Mouse (Mus musculus) stomach, embryonic 15.5 days (tissue): ENCODE results near the gene Riox2. TPM values are rescaled to one million over a fixed set of nuclear protein-coding genes. Genes with fewer than 3 reads are reported as not detected.
A peak's percentile ranks its signal among the peaks of the same experiment; 100 is the strongest.
"Not testable (repeated sequence)": the region's sequence is repeated elsewhere in the genome, so short reads cannot be mapped to it uniquely, and the experiment has no call there.

Source experiments
- ATAC-seq: fragments of 200-750 bp; cut with Nextera tagmentation; 2 replicates; pipeline ENCODE4 v1.8.0; 2017; ENCODE audit warnings: low read depth, moderate number of reproducible peaks, moderate TSS enrichment; ENCODE audit not compliant: insufficient read depth, low FRiP score
- H3K27ac ChIP-seq: fragments of 300-500 bp; sonication (generic); 2 replicates; pipeline ENCODE4 v1.5.1; 2015; ENCODE audit warnings: mild to moderate bottlenecking, inconsistent platforms
- H3K27me3 ChIP-seq: fragments of 300-500 bp; sonication (generic); replicated peaks from 2 replicates; pipeline ENCODE4 v1.6.1; 2015; ENCODE audit warnings: inconsistent platforms
- H3K36me3 ChIP-seq: fragments of 300-500 bp; sonication (generic); 2 replicates; pipeline ENCODE4 v1.6.1; 2015; ENCODE audit warnings: inconsistent platforms
- H3K4me1 ChIP-seq: fragments of 300-500 bp; sonication (generic); 2 replicates; pipeline ENCODE4 v1.6.1; 2015; ENCODE audit warnings: inconsistent platforms
- H3K4me2 ChIP-seq: fragments of 300-500 bp; sonication (generic); 2 replicates; pipeline ENCODE4 v1.6.1; 2015; ENCODE audit warnings: mild to moderate bottlenecking, inconsistent platforms
- H3K4me3 ChIP-seq: fragments of 300-500 bp; sonication (generic); replicated peaks from 2 replicates; pipeline ENCODE4 v1.5.1; 2015; ENCODE audit warnings: inconsistent platforms
- H3K9ac ChIP-seq: fragments of 300-500 bp; sonication (generic); 2 replicates; pipeline ENCODE4 v1.6.1; 2015; ENCODE audit warnings: inconsistent platforms
- H3K9me3 ChIP-seq: fragments of 300-500 bp; sonication (generic); 2 replicates; pipeline ENCODE4 v1.6.1; 2016; ENCODE audit warnings: inconsistent platforms
- WGBS: fragments of 180-500 bp; shearing (Covaris S2); methylation state at CpG from one replicate; pipeline ENCODE4 v1.1.7; 2015; 5-methylcytosine and 5-hydroxymethylcytosine counted together
- polyA plus RNA-seq: library from polyadenylated mRNA; unstranded; fragments of >200 nt; fragmentation: Nextera tagmentation; extraction: Ambion mirVana; gene quantifications from 2 replicates; pipeline ENCODE4 v1.2.1, GENCODE M21; 2015

Riox2 gene
- 36.6 and 37.0 TPM in 2 replicates for polyA plus RNA-seq

DNA sequence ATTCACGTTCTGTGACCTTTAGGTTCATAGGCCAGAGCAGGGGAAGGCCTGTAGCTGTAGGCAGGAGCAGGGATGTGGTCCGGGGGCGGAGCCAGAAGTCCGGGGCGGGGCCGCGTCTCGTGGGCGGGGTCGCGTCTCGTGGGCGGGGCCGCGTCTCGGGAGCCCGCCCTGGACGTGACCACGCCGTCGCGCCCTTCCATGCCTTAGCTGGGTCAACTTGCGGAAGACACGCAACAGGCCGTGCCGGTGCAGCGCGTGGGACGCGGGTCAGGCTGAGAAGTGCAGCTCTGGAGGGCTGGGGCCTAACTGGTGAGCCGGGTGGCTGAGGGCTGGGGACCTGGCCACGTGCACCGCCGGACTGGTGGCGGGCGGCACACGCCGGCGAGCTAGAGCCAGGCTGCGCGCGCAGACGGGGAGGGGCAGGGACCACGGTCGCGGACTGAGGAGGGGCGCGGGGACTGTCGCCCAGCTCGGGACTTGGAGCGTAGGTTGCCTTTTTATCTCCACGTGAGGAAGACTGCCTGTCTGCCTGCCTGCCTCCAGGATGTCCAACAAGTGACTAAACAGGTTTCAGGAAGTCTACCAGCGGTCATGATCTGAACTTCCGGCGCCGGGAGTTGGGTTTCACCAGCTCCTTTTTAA lies at the start of gene Riox2:
TSS of gene Riox2 (plus strand) at position 139 of the 642 bp plus-strand sequence.
- Histone ChIP-seq H3K4me2 (peak within 1 kb of the TSS; percentile 72), H3K9ac (peak within 1 kb of the TSS; percentile 73), H3K27ac (peak within 1 kb of the TSS; percentile 68), H3K9me3 (no peaks in the 10 kb centered on the region), H3K4me1 (no peaks in the 10 kb centered on the region), H3K27me3 (no peaks in the 10 kb centered on the region), H3K4me3 (peak within 1 kb of the TSS; percentile 78), H3K36me3 (no peaks in the 10 kb centered on the region)
- peak; percentile 93 for ATAC-seq
- WGBS: 1% methylated on average over 50 of the region's 56 CpGs

DNA sequence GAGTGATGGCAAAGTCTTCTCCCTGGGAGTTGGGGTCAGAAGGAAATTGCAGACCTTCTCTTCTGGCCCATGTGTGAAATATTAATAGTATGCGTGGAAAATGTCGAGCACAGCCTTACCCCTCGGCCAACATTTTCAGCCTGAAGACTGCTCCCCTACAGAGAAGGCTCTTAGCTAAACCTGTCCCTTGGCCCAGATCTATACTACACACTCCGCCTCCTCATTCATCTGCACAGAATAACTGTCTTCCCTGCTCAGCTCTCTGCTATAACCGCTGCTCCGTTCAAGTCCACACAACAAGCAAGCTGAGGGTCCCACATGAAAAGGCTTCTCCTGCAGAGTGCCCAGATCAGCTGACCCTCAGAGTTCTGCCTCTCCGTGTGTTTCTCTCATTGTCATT lies 43.6 kb upstream of the Riox2 start:
- ATAC-seq: no peak
- no peak overlapping the region for H3K9ac ChIP-seq

DNA sequence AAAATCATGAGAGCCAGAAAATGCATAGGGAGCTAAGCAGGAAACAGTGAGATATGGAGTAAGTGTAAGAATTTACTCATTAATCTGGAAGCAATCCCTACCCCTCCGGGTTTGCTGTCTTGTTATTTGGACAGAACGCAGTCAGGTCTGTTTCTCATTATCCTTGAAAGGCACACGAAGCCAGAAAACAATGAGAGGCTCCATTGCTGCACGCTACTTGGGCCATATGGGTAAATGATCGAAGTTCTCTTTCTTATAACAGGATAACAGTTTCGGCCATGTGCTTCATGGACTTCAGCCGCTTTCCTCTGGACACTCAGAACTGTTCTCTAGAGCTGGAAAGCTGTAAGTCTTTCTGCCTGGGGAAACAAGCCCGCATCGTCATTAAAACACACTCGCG lies 38.4 kb upstream of the Riox2 start:
- no peaks in the 10 kb centered on the region for H3K9me3 ChIP-seq
- H3K9ac ChIP-seq: no peak overlapping the region
- ATAC-seq: no peak
- WGBS: 74% methylated on average over 11 of the region's 11 CpGs
- H3K4me2 ChIP-seq: no peak overlapping the region
- H3K27me3 ChIP-seq: no peaks in the 10 kb centered on the region
- no peaks in the 10 kb centered on the region for H3K36me3 ChIP-seq
- no peak overlapping the region for H3K4me3 ChIP-seq
- H3K4me1 ChIP-seq: no peaks in the 10 kb centered on the region
- H3K27ac ChIP-seq: no peak overlapping the region

More for the DNA sequence above, 43.6 kb upstream of the Riox2 start:
- no peak overlapping the region for H3K4me3 ChIP-seq
- 76% methylated on average over 7 of the region's 7 CpGs for WGBS
- no peak overlapping the region for H3K4me2 ChIP-seq
- H3K27me3 ChIP-seq: no peaks in the 10 kb centered on the region
- no peaks in the 10 kb centered on the region for H3K4me1 ChIP-seq
- H3K27ac ChIP-seq: no peak overlapping the region
- no peaks in the 10 kb centered on the region for H3K36me3 ChIP-seq
- H3K9me3 ChIP-seq: no peaks in the 10 kb centered on the region

DNA sequence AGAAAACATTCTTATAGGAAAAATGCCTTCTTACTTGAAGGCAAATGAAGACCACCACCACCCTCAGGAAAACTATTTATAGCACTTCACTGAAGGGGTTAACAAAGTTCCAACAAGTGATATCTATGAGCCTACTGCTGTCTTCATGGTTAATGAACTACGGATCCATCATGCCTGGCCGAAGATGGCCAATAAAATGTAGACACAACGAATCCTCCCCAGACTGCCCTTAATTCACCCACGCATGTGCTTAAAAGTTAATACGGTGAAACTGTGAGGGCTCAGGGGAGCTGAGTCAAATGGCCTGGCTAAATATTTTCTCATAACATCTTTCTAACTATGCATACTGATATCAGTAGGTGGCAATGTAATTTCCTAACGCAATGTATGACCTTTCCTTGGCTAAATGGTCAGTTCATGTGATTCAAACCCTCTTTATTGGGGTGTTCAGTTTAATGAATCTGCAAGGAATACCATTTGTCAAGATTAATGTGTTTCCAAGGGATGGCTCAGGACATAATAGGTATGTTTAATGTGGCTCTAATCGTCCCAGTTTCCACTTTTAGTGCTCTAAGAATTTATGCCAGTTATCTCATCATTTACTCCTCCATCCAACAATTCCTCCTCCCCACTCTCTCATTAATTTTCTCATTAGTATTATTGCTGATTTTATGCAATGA lies 26.6 kb upstream of the Riox2 start:
- H3K4me1 ChIP-seq: no peaks in the 10 kb centered on the region
- 81% methylated on average over 7 of the region's 7 CpGs for WGBS
- ATAC-seq: no peak

DNA sequence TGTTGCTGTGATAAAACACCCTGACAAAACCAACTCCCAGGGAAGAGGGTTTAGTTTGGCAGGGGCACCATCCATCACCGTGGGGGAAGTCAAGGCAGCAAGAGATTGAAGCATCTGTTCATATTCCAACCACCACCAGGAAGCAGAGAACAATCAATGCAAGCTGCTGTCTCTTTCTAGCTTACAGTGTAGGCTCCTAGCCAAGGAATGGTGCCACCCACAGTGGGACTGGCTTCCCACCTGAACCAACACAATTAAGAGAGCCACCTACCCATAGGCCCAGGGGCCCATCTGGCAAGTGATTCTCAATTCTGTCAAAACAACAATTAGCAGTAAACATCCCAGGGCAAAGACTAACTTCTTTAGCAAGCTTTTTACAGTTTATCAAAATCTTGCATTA lies 23.4 kb upstream of the Riox2 start:
- Histone ChIP-seq H3K36me3 (no peaks in the 10 kb centered on the region), H3K27me3 (no peaks in the 10 kb centered on the region), H3K4me3 (no peak overlapping the region), H3K9me3 (no peaks in the 10 kb centered on the region), H3K27ac (no peak overlapping the region), H3K4me2 (no peak overlapping the region), H3K9ac (no peak overlapping the region), H3K4me1 (no peaks in the 10 kb centered on the region)
- 85% methylated on average over 1 of the region's 1 CpGs for WGBS
- ATAC-seq: no peak

More for the DNA sequence above, 26.6 kb upstream of the Riox2 start:
- no peaks in the 10 kb centered on the region for H3K9me3 ChIP-seq
- H3K4me2 ChIP-seq: no peak overlapping the region
- no peak overlapping the region for H3K27ac ChIP-seq
- no peaks in the 10 kb centered on the region for H3K27me3 ChIP-seq
- no peaks in the 10 kb centered on the region for H3K36me3 ChIP-seq
- no peak overlapping the region for H3K4me3 ChIP-seq
- H3K9ac ChIP-seq: no peak overlapping the region

DNA sequence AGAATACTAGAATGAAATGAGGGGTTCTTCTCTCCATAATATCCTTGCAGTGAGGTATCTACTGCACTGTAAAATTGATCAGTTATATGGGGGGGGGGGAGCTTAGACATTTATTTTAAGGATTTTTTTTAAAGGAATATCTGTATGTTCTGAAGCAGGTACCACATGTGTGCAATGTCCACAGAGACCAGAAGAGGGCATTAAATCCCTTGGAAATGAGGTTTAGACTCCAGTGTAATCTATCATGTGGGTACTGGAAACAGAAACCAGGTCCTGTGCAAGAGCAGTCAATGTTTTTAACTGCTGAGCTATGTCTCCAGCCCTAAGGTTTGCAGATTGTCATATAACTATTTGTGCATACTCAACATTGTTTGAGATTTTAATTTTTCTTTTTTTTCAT lies 22.5 kb upstream of the Riox2 start:
- no peak overlapping the region for H3K4me3 ChIP-seq
- H3K9me3 ChIP-seq: no peaks in the 10 kb centered on the region
- H3K36me3 ChIP-seq: no peaks in the 10 kb centered on the region
- H3K4me2 ChIP-seq: no peak overlapping the region
- H3K27ac ChIP-seq: no peak overlapping the region
- H3K27me3 ChIP-seq: no peaks in the 10 kb centered on the region
- no peak overlapping the region for H3K9ac ChIP-seq
- no peak for ATAC-seq
- no peaks in the 10 kb centered on the region for H3K4me1 ChIP-seq

DNA sequence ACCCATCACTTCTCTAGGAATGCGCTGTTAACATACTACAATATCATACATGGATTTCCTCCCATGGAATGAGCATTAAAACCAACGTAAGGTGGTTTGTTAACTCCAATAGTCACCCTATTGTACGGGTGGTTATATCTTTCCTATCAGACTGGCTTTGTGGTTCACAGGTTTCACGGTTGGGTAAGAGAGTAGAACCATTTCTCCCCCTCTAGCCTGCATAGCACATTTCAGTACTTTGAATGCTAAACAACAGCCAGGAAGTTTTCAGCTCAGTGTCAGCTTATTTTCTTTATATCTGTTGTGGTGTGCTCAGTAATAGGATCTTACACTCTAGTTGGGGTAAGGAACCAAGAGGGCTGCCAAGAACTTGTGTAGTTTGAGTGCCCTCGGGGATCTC lies 19.8 kb upstream of the Riox2 start:
- Histone ChIP-seq H3K9me3 (no peaks in the 10 kb centered on the region), H3K36me3 (no peaks in the 10 kb centered on the region), H3K27ac (no peak overlapping the region), H3K4me2 (no peak overlapping the region), H3K4me3 (no peak overlapping the region), H3K9ac (no peak overlapping the region), H3K4me1 (no peaks in the 10 kb centered on the region), H3K27me3 (no peaks in the 10 kb centered on the region)
- ATAC-seq: no peak
- WGBS: 82% methylated on average over 5 of the region's 5 CpGs

DNA sequence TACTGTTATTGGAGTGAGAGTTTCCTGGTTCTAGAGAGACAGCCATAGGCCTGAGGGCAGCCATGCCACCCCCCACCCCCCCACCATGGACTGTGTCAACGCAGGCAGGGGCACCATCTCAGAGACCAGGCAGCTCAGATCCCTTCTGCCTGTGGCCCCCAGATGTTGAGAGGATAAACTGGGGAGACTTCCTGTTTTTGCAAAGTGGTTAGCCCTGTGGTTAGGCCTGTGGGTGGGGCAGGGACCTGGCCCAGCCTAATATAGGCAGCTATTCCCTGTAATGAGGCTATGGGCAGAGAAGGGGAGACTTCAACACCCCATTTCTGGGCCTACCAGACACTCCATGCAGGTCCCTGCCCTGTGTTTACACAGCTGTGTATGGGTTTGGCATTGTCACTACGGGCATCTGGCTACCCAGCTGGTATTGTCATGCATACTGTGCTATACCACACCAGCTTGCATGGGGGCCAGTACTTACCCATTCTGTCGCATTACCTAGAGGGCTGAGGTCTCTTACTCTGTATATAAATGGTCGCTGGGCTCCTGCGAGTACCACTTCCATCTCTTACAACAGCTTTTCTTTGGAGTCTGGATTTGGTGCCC lies 12.2 kb upstream of the Riox2 start:
- ATAC-seq: not testable (repeated sequence)

DNA sequence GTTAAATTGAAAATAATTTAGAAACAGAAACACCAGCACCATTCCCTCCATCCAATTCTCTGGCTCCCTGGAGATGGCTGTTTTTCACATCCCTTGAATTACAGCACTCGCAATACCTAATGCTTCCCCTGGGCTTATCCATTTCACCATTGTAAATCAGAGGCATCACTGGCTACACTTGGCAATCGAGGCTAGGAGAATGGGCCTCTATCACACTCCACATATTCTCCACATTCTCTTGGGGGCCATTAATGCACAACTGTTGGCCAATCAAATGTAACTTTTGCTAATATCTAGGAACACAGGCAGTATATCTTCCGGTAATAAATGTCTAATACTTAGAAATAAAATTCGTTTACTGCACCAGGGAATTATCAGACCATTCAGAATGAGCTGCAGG lies 8.0 kb upstream of the Riox2 start:
- Histone ChIP-seq H3K9me3 (no peaks in the 10 kb centered on the region), H3K27me3 (no peaks in the 10 kb centered on the region), H3K27ac (no peak overlapping the region), H3K9ac (no peak overlapping the region), H3K4me2 (no peak overlapping the region), H3K4me3 (no peak overlapping the region), H3K4me1 (no peaks in the 10 kb centered on the region), H3K36me3 (no peaks in the 10 kb centered on the region)
- WGBS: 83% methylated on average over 4 of the region's 4 CpGs
- ATAC-seq: no peak

More for the DNA sequence above, 12.2 kb upstream of the Riox2 start:
- not testable (repeated sequence) for H3K36me3 ChIP-seq, H3K4me2 ChIP-seq, H3K4me1 ChIP-seq, H3K9me3 ChIP-seq, H3K27me3 ChIP-seq, H3K4me3 ChIP-seq, H3K9ac ChIP-seq, H3K27ac ChIP-seq
- 68% methylated on average over 5 of the region's 5 CpGs for WGBS

DNA sequence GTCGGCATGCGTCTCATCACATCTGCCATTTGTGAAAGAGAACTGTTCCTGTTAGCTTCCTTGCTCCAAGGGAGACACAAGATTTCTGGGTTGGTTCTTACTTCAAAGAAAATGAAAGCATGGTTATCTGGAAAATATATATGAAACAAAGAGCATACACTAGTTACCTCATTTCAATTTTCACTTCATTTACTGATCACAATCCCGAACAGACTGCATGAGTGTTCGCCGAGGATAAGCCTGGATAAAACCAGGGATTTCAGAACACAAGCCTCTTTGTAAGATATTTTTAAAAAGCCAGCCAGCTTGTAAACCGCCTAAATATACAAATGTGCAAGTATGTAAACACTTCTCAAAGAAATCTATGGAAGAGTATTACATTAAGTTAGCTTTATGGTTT lies 7.6 kb upstream of the Riox2 start:
- no peaks in the 10 kb centered on the region for H3K4me1 ChIP-seq
- no peak overlapping the region for H3K27ac ChIP-seq
- no peaks in the 10 kb centered on the region for H3K36me3 ChIP-seq
- ATAC-seq: no peak
- H3K27me3 ChIP-seq: no peaks in the 10 kb centered on the region
- WGBS: 73% methylated on average over 6 of the region's 6 CpGs
- no peak overlapping the region for H3K4me2 ChIP-seq
- no peak overlapping the region for H3K9ac ChIP-seq
- no peaks in the 10 kb centered on the region for H3K9me3 ChIP-seq
- no peak overlapping the region for H3K4me3 ChIP-seq

DNA sequence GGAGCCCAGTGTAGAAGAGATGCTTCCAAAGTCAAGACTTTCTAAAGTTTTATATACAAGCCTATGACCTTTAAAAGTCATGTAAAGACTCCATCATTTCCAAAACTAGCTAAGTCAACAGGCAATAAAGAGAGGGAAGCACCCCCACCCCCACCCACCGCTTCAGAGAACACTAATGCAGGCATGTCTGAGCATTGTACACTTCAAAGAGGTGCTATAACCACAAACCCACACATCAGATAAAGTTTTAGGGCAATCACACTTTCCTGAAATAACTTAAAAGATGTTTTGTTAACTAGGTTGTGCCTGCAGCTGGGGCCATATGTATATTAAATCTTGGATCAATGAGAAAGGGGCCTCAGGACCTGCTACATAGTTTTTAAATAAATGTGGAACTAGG lies 1.7 kb upstream of the Riox2 start:
- no peaks in the 10 kb centered on the region for H3K4me1 ChIP-seq

DNA sequence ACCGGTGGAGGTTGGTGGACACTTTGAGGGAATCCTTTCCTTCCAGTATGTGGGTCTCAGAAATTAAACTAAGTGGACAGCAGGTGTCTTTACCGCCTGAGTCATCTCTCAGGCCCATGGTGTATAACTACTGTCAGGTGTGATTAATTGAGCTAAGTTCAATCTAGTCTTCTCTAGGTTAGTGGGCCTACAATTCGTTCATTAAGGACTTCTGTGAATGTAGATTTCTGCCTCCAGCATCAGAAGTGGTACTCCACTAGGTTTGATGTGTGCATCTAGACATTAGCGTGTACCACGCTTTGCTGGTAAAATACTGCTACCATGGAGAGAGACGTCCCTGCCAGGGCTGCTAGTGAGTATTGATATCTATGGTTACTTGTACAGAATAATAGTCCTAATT lies 971 bp downstream of the Riox2 start:
- Histone ChIP-seq H3K9ac (no peak overlapping the region), H3K27ac (no peak overlapping the region), H3K9me3 (no peaks in the 10 kb centered on the region), H3K27me3 (no peaks in the 10 kb centered on the region), H3K4me2 (peak overlapping the region; percentile 72), H3K4me1 (no peaks in the 10 kb centered on the region), H3K36me3 (no peaks in the 10 kb centered on the region), H3K4me3 (peak overlapping the region; percentile 78)
- ATAC-seq: no peak
- WGBS: 37% methylated on average over 6 of the region's 6 CpGs

More for the DNA sequence above, 1.7 kb upstream of the Riox2 start:
- H3K4me3 ChIP-seq: no peak overlapping the region
- no peak for ATAC-seq
- H3K27ac ChIP-seq: no peak overlapping the region
- no peak overlapping the region for H3K9ac ChIP-seq
- no peaks in the 10 kb centered on the region for H3K36me3 ChIP-seq
- H3K27me3 ChIP-seq: no peaks in the 10 kb centered on the region
- no peak overlapping the region for H3K4me2 ChIP-seq
- H3K9me3 ChIP-seq: no peaks in the 10 kb centered on the region
- 76% methylated on average over 1 of the region's 1 CpGs for WGBS
